Mouse (Mus musculus) pancreas, adult 10 weeks (tissue): ENCODE data around the gene Sfxn1. TPM values are rescaled to one million over a fixed set of nuclear protein-coding genes. Genes with fewer than 3 reads are reported as not detected.

Experiments used
- polyA plus RNA-seq: library from polyadenylated mRNA; stranded (reverse); fragments of 350-450 nt; fragmentation: Illumina TruSeq; extraction: RNeasy Lipid Tissue Mini Kit (QIAGEN cat#74804); gene quantifications from one replicate; pipeline ENCODE4 v1.2.3, GENCODE M21; 2015; ENCODE audit warnings: low read depth, low replicate concordance; ENCODE audit not compliant: insufficient read depth

Sfxn1 gene
- polyA plus RNA-seq: 10.1 TPM

DNA sequence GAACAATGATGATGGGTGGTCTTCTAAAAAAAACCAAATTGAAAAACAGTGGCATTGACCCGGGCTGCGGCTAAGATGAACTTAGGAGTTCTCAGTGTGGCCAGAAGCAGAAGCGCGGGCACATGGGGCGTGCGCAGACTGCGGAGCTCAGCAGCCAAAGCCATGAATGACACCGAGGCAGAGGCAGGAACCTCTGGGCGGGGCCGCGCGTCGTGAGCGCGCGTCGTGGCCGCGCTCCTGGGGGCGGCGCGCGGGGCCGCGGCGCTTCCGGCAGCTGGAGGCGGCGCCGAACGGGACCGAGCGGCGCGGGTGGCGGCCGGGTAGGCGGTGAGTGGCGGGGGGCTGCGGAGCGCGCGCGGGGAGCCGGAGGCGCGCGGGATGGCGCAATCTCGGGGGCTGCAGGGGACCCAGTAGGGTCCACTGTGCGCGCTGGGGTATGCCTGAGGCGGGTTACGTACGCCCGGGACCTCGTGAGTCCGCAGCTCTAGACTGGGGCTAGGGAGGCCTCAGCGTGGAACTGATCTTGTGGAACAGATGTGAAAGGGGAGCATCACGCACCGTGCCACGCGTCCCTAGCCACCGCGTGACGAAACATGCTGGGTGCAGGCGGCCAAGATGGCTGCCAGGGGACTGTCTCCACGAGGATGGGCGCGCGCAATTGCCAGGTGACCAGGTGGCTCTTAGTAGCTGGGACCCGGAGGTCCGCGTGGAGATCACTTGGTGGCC is at the start of gene Sfxn1:
Gene Sfxn1, plus strand, starts transcription at position 264 of the 726 bp plus-strand sequence.

GRCm38 (mm10) chr13:54055448-54055861 is 16.2 kb upstream of the Sfxn1 start, which contains the start of gene Drd1:
Drd1 (minus strand) TSS chr13:54055705.

Other genes starting within 250 kb of the Sfxn1 start
- not detected for gene Drd1, start 16.2 kb upstream of the Sfxn1 start, polyA plus RNA-seq
- gene Hrh2, start 120.3 kb downstream of the Sfxn1 start, polyA plus RNA-seq: not detected